Mouse (Mus musculus) C2C12 (cell line): ENCODE results near the gene Mat2a.

Experiments
- CEBPB ChIP-seq: IDR thresholded peaks from one replicate; pipeline ENCODE4 v1.6.1; 2011; ENCODE audit warnings: low read depth, mild to moderate bottlenecking, control low read depth, moderate library complexity
- CTCF ChIP-seq: IDR thresholded peaks from one replicate; pipeline ENCODE4 v1.5.1; 2011; ENCODE audit not compliant: control insufficient read depth, insufficient read depth, insufficient read length
- FOSL1 ChIP-seq: IDR thresholded peaks from one replicate; pipeline ENCODE4 v1.8.0; 2011; ENCODE audit warnings: mild to moderate bottlenecking, low read length; ENCODE audit not compliant: poor library complexity, insufficient read depth, severe bottlenecking
- MAX ChIP-seq: IDR thresholded peaks from one replicate; pipeline ENCODE4 v1.6.1; 2011; ENCODE audit warnings: mild to moderate bottlenecking, control low read depth
- MYOD1 ChIP-seq: IDR thresholded peaks from one replicate; pipeline ENCODE4 v1.6.1; 2011; ENCODE audit warnings: low read depth; ENCODE audit not compliant: control insufficient read depth, insufficient read length
- MYOG ChIP-seq: IDR thresholded peaks from one replicate; pipeline ENCODE4 v1.6.1; 2011; ENCODE audit not compliant: control insufficient read depth, insufficient read length; ENCODE audit errors: extremely low read depth
- USF1 ChIP-seq: IDR thresholded peaks from one replicate; pipeline ENCODE4 v1.6.1; 2011; ENCODE audit warnings: low read depth, mild to moderate bottlenecking, control low read depth, moderate library complexity

GRCm38 (mm10) chr6:72383952-72384351 lies 55.4 kb downstream of the Mat2a start:
- TF ChIP-seq CTCF: no peak
- TF ChIP-seq USF1: no peak
- TF ChIP-seq CEBPB: no peak
- no peak for TF ChIP-seq MAX
- TF ChIP-seq MYOD1: no peak
- TF ChIP-seq MYOG: no peak
- TF ChIP-seq FOSL1: no peak
